Mouse (Mus musculus) cortical plate, adult 2 months (tissue): ENCODE data around the gene Shc4.

Source experiments
- CTCF ChIP-seq: fragments of 200-500 bp; IDR thresholded peaks from 2 replicates; pipeline ENCODE4 v1.5.1; 2011; ENCODE audit warnings: mild to moderate bottlenecking, control low read depth, low read length; ENCODE audit not compliant: insufficient read depth; ENCODE audit errors: extremely low read depth
- POLR2A ChIP-seq: fragments of 200-500 bp; IDR thresholded peaks from 2 replicates; pipeline ENCODE4 v1.6.1; 2011; ENCODE audit warnings: mild to moderate bottlenecking, low read length, control low read depth; ENCODE audit not compliant: insufficient read depth; ENCODE audit errors: extremely low read depth

DNA sequence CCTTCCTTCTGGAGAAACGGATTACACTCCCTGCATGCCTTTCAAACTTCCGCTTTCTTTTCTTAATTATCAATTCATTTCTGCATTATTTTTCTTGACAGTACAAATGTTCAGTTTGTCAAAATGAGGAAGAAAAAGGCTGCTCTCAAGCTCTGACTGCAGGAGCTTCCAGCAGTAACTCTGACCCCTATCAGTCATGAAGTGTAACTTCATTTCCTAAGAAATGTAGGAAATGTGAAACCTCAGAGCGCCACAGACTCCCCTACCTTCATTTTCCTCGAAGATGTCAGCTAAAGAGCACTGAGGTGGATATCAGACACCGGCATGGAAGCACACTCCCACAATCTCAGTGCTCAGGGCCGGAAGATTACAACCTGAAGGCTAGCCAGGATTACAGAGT, 129.9 kb downstream of the Shc4 start:
- TF ChIP-seq CTCF (no peak), POLR2A (no peak)
